Mouse (Mus musculus): ENCODE results near the gene Mgat4b. TPM values are rescaled to one million over a fixed set of nuclear protein-coding genes. Genes with fewer than 3 reads are reported as not detected.

The Mgat4b gene
- total and polyA plus RNA-seq, 3 experiments = 56.7 to 82.0 (median 78.6) TPM

GRCm38 (mm10) chr11:50224671-50225530, 14.2 kb downstream of the Mgat4b start:
- Histone ChIP-seq H3K36me3 (ENCODE audit: control insufficient read depth, insufficient read depth, low read length) (no peaks in the 10 kb centered on the region), H3K4me3 (peak overlapping the region; percentile 70), H3K9ac (ENCODE audit: low read depth, low read length) (peak overlapping the region; percentile 91), H3K27ac (peak overlapping the region; percentile 85), H3K79me2 (replicated peaks; ENCODE audit: control insufficient read depth, insufficient read depth, low read length) (no peaks in the 10 kb centered on the region), H3K4me1 (ENCODE audit: control insufficient read depth, insufficient read depth, low read length) (peaks cover 29% of the 10 kb centered on the region), H3K27me3 (ENCODE audit: control insufficient read depth, insufficient read depth, low read length) (no peaks in the 10 kb centered on the region)
- peak; percentile 94 to 95 for DNase-seq
- WGBS = 1% methylated on average over 67 of the region's 70 CpGs
- intact Hi-C loops (cut with DNase I) = loop anchor here (2.0 to 10.0 kb wide), 3 partner anchors 14 to 240 kb away; partner anchors contain the start of genes Mgat4b and Sqstm1
- no peak for TF ChIP-seq EP300 (IDR thresholded peaks at IDR 0.05; ENCODE audit: insufficient read depth, low read depth, low read length)
- peak; percentile 62 for TF ChIP-seq CTCF (IDR thresholded peaks at IDR 0.05)

GRCm38 (mm10) chr11:50225611-50226378, 15.1 kb downstream of the Mgat4b start:
- H3K27ac ChIP-seq = peak overlapping the region; percentile 85
- TF ChIP-seq CTCF (IDR thresholded peaks at IDR 0.05) (no peak), POLR2A (IDR thresholded peaks at IDR 0.05; ENCODE audit: insufficient read depth, low read depth, low read length) (no peak)
- no peaks in the 10 kb centered on the region for H3K27me3 ChIP-seq (ENCODE audit: control insufficient read depth, insufficient read depth, low read length)
- peak; percentile 61 to 71 for DNase-seq
- H3K9ac ChIP-seq (ENCODE audit: low read depth, low read length) = peak overlapping the region; percentile 91
- H3K4me3 ChIP-seq = peak overlapping the region; percentile 70
- under 1% methylated on average over 32 of the region's 34 CpGs for WGBS
- intact Hi-C loops (cut with DNase I) = loop anchor here (2.0 to 10.0 kb wide), 4 partner anchors 15 to 241 kb away; partner anchors contain the start of genes Mgat4b, Mrnip and Sqstm1
- H3K4me1 ChIP-seq (ENCODE audit: control insufficient read depth, insufficient read depth, low read length) = peaks cover 29% of the 10 kb centered on the region
- H3K79me2 ChIP-seq (replicated peaks; ENCODE audit: control insufficient read depth, insufficient read depth, low read length) = no peaks in the 10 kb centered on the region
- no peaks in the 10 kb centered on the region for H3K36me3 ChIP-seq (ENCODE audit: control insufficient read depth, insufficient read depth, low read length)

- DNase-seq = no peak
- Histone ChIP-seq H3K27ac (peak overlapping the region; percentile 85), H3K4me1 (ENCODE audit: control insufficient read depth, insufficient read depth, low read length) (peaks cover 29% of the 10 kb centered on the region), H3K4me3 (peak overlapping the region; percentile 70), H3K79me2 (replicated peaks; ENCODE audit: control insufficient read depth, insufficient read depth, low read length) (no peaks in the 10 kb centered on the region), H3K9ac (ENCODE audit: low read depth, low read length) (peak overlapping the region; percentile 91), H3K36me3 (ENCODE audit: control insufficient read depth, insufficient read depth, low read length) (no peaks in the 10 kb centered on the region), H3K27me3 (ENCODE audit: control insufficient read depth, insufficient read depth, low read length) (no peaks in the 10 kb centered on the region)
- intact Hi-C loops (cut with DNase I) = loop anchor here (2.0 to 10.0 kb wide), 2 partner anchors 52 to 242 kb away; partner anchors contain the start of gene Mrnip
- TF ChIP-seq EP300 (IDR thresholded peaks at IDR 0.05; ENCODE audit: insufficient read depth, low read depth, low read length) = no peak
- 17% methylated on average over 2 of the region's 2 CpGs for WGBS
Observed at GRCm38 (mm10) chr11:50226406-50226805, 15.7 kb downstream of the Mgat4b start.

- H3K36me3 ChIP-seq (ENCODE audit: control insufficient read depth, insufficient read depth, low read length) = no peaks in the 10 kb centered on the region
- H3K27me3 ChIP-seq (ENCODE audit: control insufficient read depth, insufficient read depth, low read length) = no peaks in the 10 kb centered on the region
- H3K4me3 ChIP-seq = no peak overlapping the region; the same call in 1 of the 2 replicates
- TF ChIP-seq EP300 (IDR thresholded peaks at IDR 0.05; ENCODE audit: insufficient read depth, low read depth, low read length) (no peak), POLR2A (IDR thresholded peaks at IDR 0.05; ENCODE audit: insufficient read depth, low read depth, low read length) (0 out of 2 replicates have a peak, but pooled peaks have one; percentile 37), CTCF (IDR thresholded peaks at IDR 0.05) (no peak)
- 0 out of 2 replicates have a peak overlapping the region, but pooled peaks have one; percentile 5 for H3K9ac ChIP-seq (ENCODE audit: low read depth, low read length)
- H3K79me2 ChIP-seq (replicated peaks; ENCODE audit: control insufficient read depth, insufficient read depth, low read length) = no peaks in the 10 kb centered on the region
- H3K27ac ChIP-seq = peak overlapping the region; percentile 85
- intact Hi-C loops (cut with DNase I) = loop anchor here (2.0 to 10.0 kb wide), 2 partner anchors 52 to 242 kb away; partner anchors contain the start of gene Mrnip
- 55% methylated on average over 3 of the region's 3 CpGs for WGBS
- DNase-seq = no peak
- peaks cover 29% of the 10 kb centered on the region for H3K4me1 ChIP-seq (ENCODE audit: control insufficient read depth, insufficient read depth, low read length)
Observed at GRCm38 (mm10) chr11:50227226-50227625, 16.5 kb downstream of the Mgat4b start.

GRCm38 (mm10) chr11:50227736-50228135, 17.0 kb downstream of the Mgat4b start:
- H3K27ac ChIP-seq = peak overlapping the region; percentile 85; the same call in 1 of the 2 replicates

More at GRCm38 (mm10) chr11:50227736-50228135, 17.0 kb downstream of the Mgat4b start:
- Histone ChIP-seq H3K27me3 (ENCODE audit: control insufficient read depth, insufficient read depth, low read length) (no peaks in the 10 kb centered on the region), H3K4me1 (ENCODE audit: control insufficient read depth, insufficient read depth, low read length) (peaks cover 29% of the 10 kb centered on the region), H3K79me2 (replicated peaks; ENCODE audit: control insufficient read depth, insufficient read depth, low read length) (no peaks in the 10 kb centered on the region), H3K9ac (ENCODE audit: low read depth, low read length) (no peak overlapping the region), H3K4me3 (no peak overlapping the region), H3K36me3 (ENCODE audit: control insufficient read depth, insufficient read depth, low read length) (no peaks in the 10 kb centered on the region)
- WGBS = 67% methylated on average over 4 of the region's 4 CpGs
- intact Hi-C loops (cut with DNase I) = loop anchor here (2.0 to 10.0 kb wide), 2 partner anchors 53 to 243 kb away; partner anchors contain the start of gene Mrnip
- no peak for DNase-seq
- TF ChIP-seq CTCF (IDR thresholded peaks at IDR 0.05) = no peak
- no peak for TF ChIP-seq POLR2A (IDR thresholded peaks at IDR 0.05; ENCODE audit: insufficient read depth, low read depth, low read length)
- TF ChIP-seq EP300 (IDR thresholded peaks at IDR 0.05; ENCODE audit: insufficient read depth, low read depth, low read length) = no peak

All from heart, adult 2 months (tissue).